23 mouse cellular contexts compared by ENCODE assay signal in the genomic region with DNA sequence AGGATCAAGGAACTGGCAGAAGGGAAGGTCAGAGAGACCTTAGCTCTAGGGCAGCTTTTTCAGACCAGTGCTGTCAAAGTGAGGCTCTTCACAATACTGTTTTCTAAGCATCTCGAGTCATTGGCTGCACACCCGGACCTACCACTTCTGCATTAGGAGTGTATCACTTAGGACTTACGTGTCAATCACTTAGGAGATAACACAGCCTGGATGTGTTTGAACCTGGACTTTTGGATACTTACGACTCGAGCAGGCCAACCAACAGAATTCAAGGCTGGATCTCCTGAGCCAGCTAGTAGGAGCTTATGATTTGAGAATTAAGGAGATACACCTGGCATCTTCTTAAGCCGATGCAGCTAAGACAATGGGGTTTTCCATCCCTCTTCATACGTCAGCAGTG.
DNase-seq lines count a peak whose midpoint lies in the region; ATAC-seq and TF ChIP-seq lines count a peak whose summit lies in the region.
"Had no signal": no experiment of that assay in that cellular context is flagged by ENCODE, and none has a peak within 500 bp of the region (broad histone marks: within the 10 kb centered on the region; RNA-seq: fewer than 3 reads in every experiment).

No protein-coding gene starts in this region.

- H3K4me3 ChIP-seq in heart, embryonic 12.5 days, result no peak overlapping the region
- H3K4me3 ChIP-seq in kidney, adult 2 months (ENCODE audit: insufficient read depth, low read depth, low read length), result no peak overlapping the region
- H3K4me3 ChIP-seq in kidney, embryonic 14.5 days (ENCODE audit: low read length), result no peak overlapping the region
- H3K4me3 ChIP-seq in CH12.LX (replicated peaks in 1 of 3; ENCODE audit: low read depth in 2 of 3, low read length in 2 of 3, poor library complexity in 1 of 3), result no peak overlapping the region
- no peak overlapping the region for H3K4me3 ChIP-seq in MEL (ENCODE audit: control insufficient read depth in 1 of 2, insufficient read depth in 1 of 2, low read depth in 2 of 2, low read length in 2 of 2)
- H3K4me3 ChIP-seq: embryonic facial prominence, embryonic 10.5 days; embryonic facial prominence, embryonic 12.5 days; forebrain, embryonic 13.5 days; forebrain, embryonic 15.5 days had no signal

- 52% methylated on average over 7 of the region's 7 CpGs for WGBS in heart, embryonic 12.5 days
- 77% methylated on average over 7 of the region's 7 CpGs for WGBS in kidney, adult 2 months
- 81% methylated on average over 7 of the region's 7 CpGs for WGBS in kidney, embryonic 14.5 days

- no peak for TF ChIP-seq RAD21 in CH12.LX (IDR thresholded peaks at IDR 0.05; ENCODE audit: low read depth, low read length)
- no peak for TF ChIP-seq RAD21 in MEL (IDR thresholded peaks at IDR 0.05; ENCODE audit: low read depth, low read length)

- H3K27me3 ChIP-seq in heart, embryonic 12.5 days (replicated peaks), result no peaks in the 10 kb centered on the region
- H3K27me3 ChIP-seq in kidney, adult 2 months (replicated peaks; ENCODE audit: control insufficient read depth, insufficient read depth, low read length), result no peaks in the 10 kb centered on the region
- H3K27me3 ChIP-seq in kidney, embryonic 14.5 days (ENCODE audit: control insufficient read depth, insufficient read depth, low read length), result no peaks in the 10 kb centered on the region
- H3K27me3 ChIP-seq in CH12.LX (replicated peaks) (no peaks in the 10 kb centered on the region), MEL (ENCODE audit: control insufficient read depth in 1 of 2, insufficient read depth in 2 of 2, low read length in 2 of 2) (no peaks in the 10 kb centered on the region)
- H3K27me3 ChIP-seq: embryonic facial prominence, embryonic 12.5 days; forebrain, embryonic 13.5 days; forebrain, embryonic 15.5 days; Patski had no signal

- no peak for TF ChIP-seq CTCF in kidney, adult 2 months (conservative IDR thresholded peaks at IDR 0.05; ENCODE audit: insufficient read depth, insufficient read length, low read depth, low read length)
- TF ChIP-seq CTCF in CH12.LX (conservative IDR thresholded peaks at IDR 0.05 in 1 of 2, IDR thresholded peaks at IDR 0.05 in 1 of 2; ENCODE audit: low read depth in 2 of 2, low read length in 2 of 2) (no peak), MEL (IDR thresholded peaks at IDR 0.05 in 2 of 3, conservative IDR thresholded peaks at IDR 0.05 in 1 of 3; ENCODE audit: control insufficient read depth in 1 of 3, insufficient read depth in 1 of 3, low read depth in 2 of 3, low read length in 3 of 3, poor library complexity in 1 of 3, severe bottlenecking in 1 of 3) (no peak)

- dilution Hi-C loops in CH12.LX (cut with MboI; ENCODE audit: extremely low pct_ligation_motif_present, extremely low pct_unique_long_range_greater_than_20kb, low sequenced_read_pairs), result no loop called here

- H3K79me2 ChIP-seq in CH12.LX (replicated peaks; ENCODE audit: control insufficient read depth, extremely low read depth, insufficient read depth, poor library complexity, severe bottlenecking), result no peaks in the 10 kb centered on the region
- no peaks in the 10 kb centered on the region for H3K79me2 ChIP-seq in MEL (ENCODE audit: control insufficient read depth, insufficient read depth, low read length, poor library complexity)

- no peak for ATAC-seq in heart, embryonic 12.5 days (ENCODE audit: insufficient number of reproducible peaks, low FRiP score)
- no peak for ATAC-seq in kidney, embryonic 14.5 days (ENCODE audit: low FRiP score, low TSS enrichment)
- ATAC-seq: activated CD4-positive, CD25-positive, alpha-beta regulatory T cell, adult 4 months; forebrain, embryonic 13.5 days; forebrain, embryonic 15.5 days; forebrain, postnatal 0 days; Patski had no signal

- no peak overlapping the region for H3K9ac ChIP-seq in heart, embryonic 12.5 days
- no peak overlapping the region for H3K9ac ChIP-seq in kidney, embryonic 14.5 days (ENCODE audit: low read depth, low read length)
- H3K9ac ChIP-seq in CH12.LX (ENCODE audit: insufficient read depth, low read depth), result no peak overlapping the region
- peak overlapping the region; percentile 55 for H3K9ac ChIP-seq in MEL (ENCODE audit: control insufficient read depth, low read depth, low read length, poor library complexity, severe bottlenecking)
- H3K9ac ChIP-seq: embryonic facial prominence, embryonic 12.5 days; forebrain, embryonic 13.5 days; forebrain, embryonic 15.5 days; forebrain, postnatal 0 days had no signal

- H3K4me1 ChIP-seq in heart, embryonic 12.5 days (replicated peaks), result peaks cover 16% of the 10 kb centered on the region
- H3K4me1 ChIP-seq in kidney, adult 2 months (ENCODE audit: control insufficient read depth, insufficient read depth, low read length), result peaks cover 21% of the 10 kb centered on the region
- no peaks in the 10 kb centered on the region for H3K4me1 ChIP-seq in kidney, embryonic 14.5 days (ENCODE audit: control insufficient read depth, insufficient read depth, low read length)
- H3K4me1 ChIP-seq in CH12.LX (ENCODE audit: control insufficient read depth in 1 of 2, insufficient read depth in 2 of 2) (peaks cover 26 to 73% of the 10 kb centered on the region in 2 experiments), MEL (ENCODE audit: control insufficient read depth in 1 of 2, insufficient read depth in 2 of 2, low read length in 2 of 2) (peaks cover 56 to 73% of the 10 kb centered on the region in 2 experiments)
- H3K4me1 ChIP-seq: embryonic facial prominence, embryonic 10.5 days; embryonic facial prominence, embryonic 12.5 days; forebrain, embryonic 13.5 days; forebrain, embryonic 15.5 days had no signal

- in situ Hi-C loops in CH12.LX (cut with MboI; ENCODE audit: low pct_ligation_motif_present, low pct_unique_long_range_greater_than_20kb, low sequenced_read_pairs), result no loop called here

- no peak for TF ChIP-seq POLR2A in kidney, adult 2 months (IDR thresholded peaks at IDR 0.05; ENCODE audit: low read depth, low read length)
- TF ChIP-seq POLR2A in CH12.LX (IDR thresholded peaks at IDR 0.05; ENCODE audit: low read depth, low read length) (no peak), MEL (IDR thresholded peaks at IDR 0.05; ENCODE audit: control insufficient read depth in 1 of 2, insufficient read depth in 1 of 2, low read depth in 1 of 2, low read length in 2 of 2, poor library complexity in 1 of 2) (peak in 1 of 2 experiments; percentile 19; a peak in 1 of 4 replicates)

- H3K9me3 ChIP-seq in heart, embryonic 12.5 days (replicated peaks), result no peaks in the 10 kb centered on the region
- H3K9me3 ChIP-seq in kidney, embryonic 14.5 days (ENCODE audit: control insufficient read depth, low read length), result no peaks in the 10 kb centered on the region
- no peaks in the 10 kb centered on the region for H3K9me3 ChIP-seq in CH12.LX (replicated peaks; ENCODE audit: low read length)
- no peaks in the 10 kb centered on the region for H3K9me3 ChIP-seq in MEL (replicated peaks; ENCODE audit: insufficient read depth, low read length)
- H3K9me3 ChIP-seq: embryonic facial prominence, embryonic 10.5 days; embryonic facial prominence, embryonic 12.5 days; forebrain, embryonic 13.5 days; forebrain, embryonic 15.5 days had no signal

- no peak overlapping the region for H3K4me2 ChIP-seq in heart, embryonic 12.5 days
- H3K4me2 ChIP-seq in kidney, embryonic 14.5 days (replicated peaks; ENCODE audit: low read depth, low read length), result no peak overlapping the region
- no peak overlapping the region for H3K4me2 ChIP-seq in CH12.LX (ENCODE audit: insufficient read depth, low read depth, poor library complexity, severe bottlenecking)
- H3K4me2 ChIP-seq: embryonic facial prominence, embryonic 12.5 days; forebrain, embryonic 13.5 days; forebrain, embryonic 15.5 days had no signal

- TF ChIP-seq EP300 in CH12.LX (IDR thresholded peaks at IDR 0.05; ENCODE audit: low read length) (0 out of 2 replicates have a peak, but pooled peaks have one; percentile 6), MEL (IDR thresholded peaks at IDR 0.05; ENCODE audit: low read depth in 1 of 2, low read length in 2 of 2) (no peak)

- DNase-seq in heart, adult 11 months, result peak; percentile 40
- DNase-seq in kidney, adult 2 months, result peak; percentile 7
- DNase-seq in CH12.LX (ENCODE audit: extremely low read depth) (no peak), MEL (ENCODE audit: low read depth, low spot score) (peak; percentile 82)
- DNase-seq in cerebellum, adult 11-12 months, result no peak
- no peak for DNase-seq in embryo, embryonic 10 days (ENCODE audit: low spot score)
- DNase-seq: adrenal gland, postnatal 10 days; adrenal gland, postnatal 25 days; cerebellum, adult 18-20 months; cerebellum, adult 8-10 months; cerebellum, adult 9-11 months; cerebellum, postnatal 14 days; cerebellum, postnatal 36 days; forebrain, postnatal 0 days had no signal

- no peaks in the 10 kb centered on the region for H3K36me3 ChIP-seq in heart, embryonic 12.5 days
- H3K36me3 ChIP-seq in kidney, adult 2 months (ENCODE audit: control insufficient read depth, insufficient read depth, low read length), result no peaks in the 10 kb centered on the region
- H3K36me3 ChIP-seq in kidney, embryonic 14.5 days (ENCODE audit: control insufficient read depth, insufficient read depth, low read length), result no peaks in the 10 kb centered on the region
- no peaks in the 10 kb centered on the region for H3K36me3 ChIP-seq in CH12.LX (replicated peaks in 1 of 2; ENCODE audit: control insufficient read depth in 1 of 2, insufficient read depth in 1 of 2, low read length in 1 of 2)
- H3K36me3 ChIP-seq in MEL (ENCODE audit: control insufficient read depth in 1 of 2, insufficient read depth in 2 of 2, low read length in 2 of 2), result peaks cover 0 to 92% of the 10 kb centered on the region in 2 experiments; a peak in 2 of 4 replicates
- H3K36me3 ChIP-seq: embryonic facial prominence, embryonic 10.5 days; embryonic facial prominence, embryonic 12.5 days; forebrain, embryonic 15.5 days; G1E had no signal

- H3K27ac ChIP-seq in heart, embryonic 12.5 days (ENCODE audit: poor library complexity, severe bottlenecking), result no peak overlapping the region
- peak overlapping the region; percentile 73 for H3K27ac ChIP-seq in kidney, adult 2 months (ENCODE audit: insufficient read depth, low read depth, low read length)
- H3K27ac ChIP-seq in kidney, embryonic 14.5 days (ENCODE audit: low read depth, low read length), result no peak overlapping the region
- H3K27ac ChIP-seq in CH12.LX (ENCODE audit: insufficient read depth, low read depth) (no peak overlapping the region), MEL (ENCODE audit: control insufficient read depth, low read depth, low read length) (peak overlapping the region; percentile 91)
- H3K27ac ChIP-seq: embryonic facial prominence, embryonic 10.5 days; embryonic facial prominence, embryonic 12.5 days; forebrain, embryonic 13.5 days; forebrain, embryonic 15.5 days had no signal

TF ChIP-seq in CH12.LX, 34 proteins besides CTCF, POLR2A, EP300 and RAD21 (continues in another document):
- TF ChIP-seq MAFK (IDR thresholded peaks at IDR 0.05; ENCODE audit: insufficient replicate concordance, low read length) (no peak), ZMIZ1 (IDR thresholded peaks at IDR 0.05; ENCODE audit: low read depth, low read length) (no peak), POLR2AphosphoS2 (IDR thresholded peaks at IDR 0.05; ENCODE audit: low read depth, low read length) (no peak)

TF ChIP-seq in MEL, 35 proteins besides CTCF, POLR2A, EP300 and RAD21 (continues in another document):
- no peak for TF ChIP-seq ZC3H11A (IDR thresholded peaks at IDR 0.05; ENCODE audit: low read depth, low read length)
- TF ChIP-seq MAFK (IDR thresholded peaks at IDR 0.05; ENCODE audit: borderline replicate concordance, low read depth, low read length), result no peak
- no peak for TF ChIP-seq POLR2AphosphoS2 (IDR thresholded peaks at IDR 0.05; ENCODE audit: low read length)

Comparison
In these comparisons a context has a peak if more than half of its experiments do, and no peak if none do; other contexts are left out.
1. H3K27ac ChIP-seq: peak in kidney, adult 2 months (single experiment) and MEL (single experiment); none in heart, embryonic 12.5 days (single experiment), kidney, embryonic 14.5 days (single experiment) and CH12.LX (single experiment).
2. DNase-seq: peak in heart, adult 11 months (single experiment), kidney, adult 2 months (single experiment) and MEL (single experiment); none in CH12.LX (single experiment), cerebellum, adult 11-12 months (single experiment) and embryo, embryonic 10 days (single experiment).